Mouse (Mus musculus): ENCODE measurements around the gene Ank3. TPM values are rescaled to one million over a fixed set of nuclear protein-coding genes. Genes with fewer than 3 reads are reported as not detected.
"Not testable (repeated sequence)": the region's sequence is repeated elsewhere in the genome, so short reads cannot be mapped to it uniquely, and the experiment has no call there.

The Ank3 gene
- total and polyA plus RNA-seq, 2 experiments = 2.9 to 31.0 TPM

GRCm38 (mm10) chr10:69902024-69902423, 503.5 kb downstream of the Ank3 start:
- 35% methylated on average over 6 of the region's 6 CpGs for WGBS
- peaks cover 7% of the 10 kb centered on the region for H3K4me1 ChIP-seq (ENCODE audit: control insufficient read depth, insufficient read depth, low read length)
- 0 out of 2 replicates have a peak overlapping the region, but pooled peaks have one; percentile 28 for H3K9ac ChIP-seq (ENCODE audit: low read depth, low read length)
- no peaks in the 10 kb centered on the region for H3K36me3 ChIP-seq (ENCODE audit: control insufficient read depth, insufficient read depth, low read length)
- no peaks in the 10 kb centered on the region for H3K27me3 ChIP-seq (ENCODE audit: control insufficient read depth, insufficient read depth, low read length)
- peak overlapping the region; percentile 77 for H3K27ac ChIP-seq (replicated peaks; ENCODE audit: insufficient read depth, low read depth, low read length)
- H3K79me2 ChIP-seq (ENCODE audit: control insufficient read depth, insufficient read depth, low read length) = no peaks in the 10 kb centered on the region
- TF ChIP-seq POLR2A (IDR thresholded peaks at IDR 0.05; ENCODE audit: extremely low read depth, insufficient read depth, low read length) (no peak), CTCF (IDR thresholded peaks at IDR 0.05; ENCODE audit: low read depth, low read length) (no peak)
- peak; percentile 79 for DNase-seq (ENCODE audit: extremely low read depth, low read depth, low spot score)
- no peak overlapping the region for H3K4me3 ChIP-seq (ENCODE audit: insufficient read depth, low read depth, low read length)

DNA sequence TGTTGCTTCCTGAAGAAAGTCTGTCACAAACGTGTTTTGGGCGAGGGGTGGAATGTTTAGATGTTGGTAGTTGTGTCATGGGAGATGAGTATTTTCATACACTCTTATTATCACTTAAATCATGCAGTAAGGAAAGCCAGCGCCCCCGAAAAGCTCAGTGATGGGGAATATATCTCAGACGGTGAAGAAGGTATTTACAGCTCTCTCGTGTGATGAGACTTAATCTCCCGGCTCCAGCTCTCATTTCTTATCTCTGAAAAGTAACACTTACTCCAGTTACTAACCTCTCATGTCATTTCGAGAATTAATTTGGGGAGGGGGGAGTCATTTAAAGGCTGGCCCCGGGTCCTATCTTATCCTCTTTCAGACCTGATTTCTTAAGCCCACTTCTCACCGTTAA, 505.7 kb downstream of the Ank3 start:
- H3K79me2 ChIP-seq (ENCODE audit: control insufficient read depth, insufficient read depth, low read length) = no peaks in the 10 kb centered on the region
- WGBS = 75% methylated on average over 10 of the region's 10 CpGs
- H3K36me3 ChIP-seq (ENCODE audit: control insufficient read depth, insufficient read depth, low read length) = no peaks in the 10 kb centered on the region
- H3K9ac ChIP-seq (ENCODE audit: low read depth, low read length) = no peak overlapping the region
- H3K4me3 ChIP-seq (ENCODE audit: insufficient read depth, low read depth, low read length) = no peak overlapping the region
- DNase-seq (ENCODE audit: extremely low read depth, low read depth, low spot score) = no peak
- H3K27me3 ChIP-seq (ENCODE audit: control insufficient read depth, insufficient read depth, low read length) = no peaks in the 10 kb centered on the region
- H3K4me1 ChIP-seq (ENCODE audit: control insufficient read depth, insufficient read depth, low read length) = peaks cover 7% of the 10 kb centered on the region
- TF ChIP-seq POLR2A (IDR thresholded peaks at IDR 0.05; ENCODE audit: extremely low read depth, insufficient read depth, low read length) (no peak), CTCF (IDR thresholded peaks at IDR 0.05; ENCODE audit: low read depth, low read length) (no peak)
- no peak overlapping the region for H3K27ac ChIP-seq (replicated peaks; ENCODE audit: insufficient read depth, low read depth, low read length)

- Histone ChIP-seq H3K9ac (ENCODE audit: low read depth, low read length) (no peak overlapping the region), H3K4me1 (ENCODE audit: control insufficient read depth, insufficient read depth, low read length) (peaks cover 4% of the 10 kb centered on the region; the same call in 1 of the 2 replicates)
- peak; percentile 68 for DNase-seq (ENCODE audit: extremely low read depth, low read depth, low spot score)
These were observed 509.5 kb downstream of the Ank3 start for GRCm38 (mm10) chr10:69907795-69908764.

GRCm38 (mm10) chr10:69909856-69910255, 511.3 kb downstream of the Ank3 start:
- WGBS = 71% methylated on average over 4 of the region's 4 CpGs
- DNase-seq (ENCODE audit: extremely low read depth, low read depth, low spot score) = no peak
- Histone ChIP-seq H3K4me3 (ENCODE audit: insufficient read depth, low read depth, low read length) (no peak overlapping the region), H3K27me3 (ENCODE audit: control insufficient read depth, insufficient read depth, low read length) (no peaks in the 10 kb centered on the region), H3K36me3 (ENCODE audit: control insufficient read depth, insufficient read depth, low read length) (no peaks in the 10 kb centered on the region), H3K27ac (replicated peaks; ENCODE audit: insufficient read depth, low read depth, low read length) (peak overlapping the region; percentile 44), H3K4me1 (ENCODE audit: control insufficient read depth, insufficient read depth, low read length) (peaks cover 4% of the 10 kb centered on the region; the same call in 1 of the 2 replicates), H3K9ac (ENCODE audit: low read depth, low read length) (no peak overlapping the region), H3K79me2 (ENCODE audit: control insufficient read depth, insufficient read depth, low read length) (no peaks in the 10 kb centered on the region)
- TF ChIP-seq CTCF (IDR thresholded peaks at IDR 0.05; ENCODE audit: low read depth, low read length) (no peak), POLR2A (IDR thresholded peaks at IDR 0.05; ENCODE audit: extremely low read depth, insufficient read depth, low read length) (no peak)

More at GRCm38 (mm10) chr10:69907795-69908764, 509.5 kb downstream of the Ank3 start:
- Histone ChIP-seq H3K36me3 (ENCODE audit: control insufficient read depth, insufficient read depth, low read length) (no peaks in the 10 kb centered on the region), H3K27ac (replicated peaks; ENCODE audit: insufficient read depth, low read depth, low read length) (no peak overlapping the region), H3K27me3 (ENCODE audit: control insufficient read depth, insufficient read depth, low read length) (no peaks in the 10 kb centered on the region), H3K79me2 (ENCODE audit: control insufficient read depth, insufficient read depth, low read length) (no peaks in the 10 kb centered on the region), H3K4me3 (ENCODE audit: insufficient read depth, low read depth, low read length) (no peak overlapping the region)
- TF ChIP-seq POLR2A (IDR thresholded peaks at IDR 0.05; ENCODE audit: extremely low read depth, insufficient read depth, low read length) (no peak), CTCF (IDR thresholded peaks at IDR 0.05; ENCODE audit: low read depth, low read length) (no peak)
- 73% methylated on average over 12 of the region's 12 CpGs for WGBS

DNA sequence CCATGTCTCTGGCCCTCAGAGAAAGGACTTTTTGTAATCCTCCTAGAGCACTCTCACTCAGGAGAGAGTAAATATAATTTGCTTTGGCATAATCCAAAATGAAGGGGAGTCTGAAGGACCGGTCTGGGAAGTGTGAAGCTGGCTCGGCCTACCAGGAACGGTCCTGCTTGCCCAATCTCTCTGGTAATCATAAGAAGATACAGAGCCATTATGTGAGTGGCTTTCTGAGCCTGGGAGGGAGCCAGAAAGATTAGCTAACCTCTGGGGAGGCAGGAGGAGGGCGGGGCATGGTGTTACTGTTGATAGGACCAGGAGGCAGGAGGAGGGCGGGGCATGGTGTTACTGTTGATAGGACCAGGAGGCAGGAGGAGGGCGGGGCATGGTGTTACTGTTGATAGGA, 511.7 kb downstream of the Ank3 start:
- H3K36me3 ChIP-seq (ENCODE audit: control insufficient read depth, insufficient read depth, low read length); H3K79me2 ChIP-seq (ENCODE audit: control insufficient read depth, insufficient read depth, low read length); H3K9ac ChIP-seq (ENCODE audit: low read depth, low read length); H3K27me3 ChIP-seq (ENCODE audit: control insufficient read depth, insufficient read depth, low read length); H3K4me3 ChIP-seq (ENCODE audit: insufficient read depth, low read depth, low read length); H3K4me1 ChIP-seq (ENCODE audit: control insufficient read depth, insufficient read depth, low read length): not testable (repeated sequence)
- DNase-seq (ENCODE audit: extremely low read depth, low read depth, low spot score) = peak; percentile 94
- peak overlapping the region; percentile 44 for H3K27ac ChIP-seq (replicated peaks; ENCODE audit: insufficient read depth, low read depth, low read length)
- WGBS = 5% methylated on average over 5 of the region's 6 CpGs

DNA sequence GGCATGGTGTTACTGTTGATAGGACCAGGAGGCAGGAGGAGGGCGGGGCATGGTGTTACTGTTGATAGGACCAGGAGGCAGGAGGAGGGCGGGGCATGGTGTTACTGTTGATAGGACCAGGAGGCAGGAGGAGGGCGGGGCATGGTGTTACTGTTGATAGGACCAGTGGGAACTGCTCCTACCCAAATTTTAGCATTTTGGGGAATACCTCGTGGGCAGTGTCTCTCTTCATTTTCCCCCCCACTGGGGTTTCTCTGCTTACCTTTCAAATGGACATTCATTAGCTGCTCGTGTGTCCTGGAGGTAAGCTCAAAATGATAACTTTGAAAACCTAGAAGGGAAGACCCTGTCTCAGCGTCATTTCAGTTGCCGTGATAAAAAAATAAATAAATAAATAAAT, 512.2 kb downstream of the Ank3 start:
- not testable (repeated sequence) for H3K4me1 ChIP-seq (ENCODE audit: control insufficient read depth, insufficient read depth, low read length); H3K79me2 ChIP-seq (ENCODE audit: control insufficient read depth, insufficient read depth, low read length); H3K9ac ChIP-seq (ENCODE audit: low read depth, low read length); H3K36me3 ChIP-seq (ENCODE audit: control insufficient read depth, insufficient read depth, low read length); H3K27me3 ChIP-seq (ENCODE audit: control insufficient read depth, insufficient read depth, low read length); H3K4me3 ChIP-seq (ENCODE audit: insufficient read depth, low read depth, low read length)
- peak overlapping the region; percentile 39; the same call in 1 of the 2 replicates for H3K27ac ChIP-seq (replicated peaks; ENCODE audit: insufficient read depth, low read depth, low read length)
- peak; percentile 50 for DNase-seq (ENCODE audit: extremely low read depth, low read depth, low spot score)
- 27% methylated on average over 6 of the region's 7 CpGs for WGBS

Measured in liver, adult 2 months (tissue).